Mouse (Mus musculus): ENCODE measurements around the gene Gm20716.

DNA sequence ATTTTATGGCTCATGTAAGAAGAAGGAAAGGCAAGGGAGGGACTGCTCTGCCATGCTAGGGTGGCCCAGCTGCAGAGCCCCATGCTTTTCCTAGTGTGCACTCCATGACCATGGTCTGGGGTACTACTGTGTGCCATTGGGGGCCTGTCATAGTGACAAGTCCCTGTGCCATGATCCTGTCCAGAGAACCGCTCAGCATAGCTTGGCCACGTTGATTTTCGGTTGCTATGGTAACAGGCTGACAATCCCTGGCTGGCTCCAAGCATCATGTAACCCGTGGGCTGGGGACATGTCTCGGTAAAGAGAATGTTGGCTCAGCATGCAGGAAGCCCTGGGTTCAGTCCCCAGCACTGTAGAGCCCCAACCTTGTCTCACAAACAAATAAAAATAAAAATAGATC lies 86.4 kb downstream of the Gm20716 start:
- TF ChIP-seq CTCF (IDR thresholded peaks at IDR 0.05; ENCODE audit: extremely low read depth, insufficient read depth, low read length) = no peak
- TF ChIP-seq POLR2A (IDR thresholded peaks at IDR 0.05; ENCODE audit: extremely low read depth, insufficient read depth, low read length) = no peak
